ENCODE assay signal across 8 mouse cellular contexts in the genomic region with DNA sequence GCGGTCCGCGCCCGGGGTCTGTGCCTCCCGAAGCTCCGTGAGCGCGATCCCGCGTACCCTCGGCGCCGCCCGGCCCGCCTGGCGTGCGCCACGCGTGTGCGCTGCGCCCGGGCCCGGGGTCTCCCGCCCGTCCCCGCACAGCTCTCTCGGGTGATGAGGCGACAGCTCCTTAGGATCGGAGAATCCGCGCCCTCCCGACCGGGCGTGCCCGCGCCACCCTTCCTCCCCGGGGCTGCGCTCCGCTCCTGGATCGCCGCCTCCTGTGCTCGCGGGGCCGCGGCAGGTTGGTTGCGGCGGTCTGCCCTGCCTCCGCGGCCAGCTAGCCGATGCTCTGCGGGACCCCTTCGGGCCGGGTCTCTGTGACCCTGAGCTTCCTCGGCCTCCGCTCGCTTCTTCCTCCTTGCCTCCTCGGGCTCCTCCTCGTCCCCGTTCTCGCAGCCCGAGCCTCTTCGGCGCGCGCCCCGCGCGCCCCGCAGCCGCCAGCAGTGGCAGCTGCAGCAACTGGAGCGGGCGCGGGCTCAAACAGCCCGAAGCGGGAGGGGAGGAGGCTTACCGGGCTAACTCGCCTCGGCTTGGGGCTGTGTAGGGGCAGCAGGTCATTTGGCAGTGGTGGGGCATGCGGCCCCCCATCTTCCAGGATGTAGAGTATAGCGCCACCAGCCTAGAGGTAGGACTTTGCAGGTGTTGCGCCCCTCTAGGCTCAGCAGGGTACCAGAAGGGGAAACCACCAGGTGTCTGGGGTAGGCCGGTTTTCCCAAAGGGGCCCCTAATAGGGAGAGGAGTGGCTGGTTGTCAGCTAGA. TPM values are rescaled to one million over a fixed set of nuclear protein-coding genes. Genes with fewer than 3 reads are reported as not detected.
DNase-seq lines count a peak whose midpoint lies in the region; ATAC-seq and TF ChIP-seq lines count a peak whose summit lies in the region.

No protein-coding gene starts in this region.

- H3K4me2 ChIP-seq in hindbrain, postnatal 0 days (ENCODE audit: low read depth, low read length) = peak overlapping the region; percentile 81
- peak overlapping the region; percentile 76 for H3K4me2 ChIP-seq in midbrain, embryonic 16.5 days (ENCODE audit: low read length)

- TF ChIP-seq POLR2A in cerebellum, adult 2 months (IDR thresholded peaks at IDR 0.05; ENCODE audit: borderline replicate concordance, insufficient read depth, low read length) = no peak
- TF ChIP-seq POLR2A in testis, adult 2 months (IDR thresholded peaks at IDR 0.05; ENCODE audit: control insufficient read depth, low read depth, low read length) = no peak

- H3K27me3 ChIP-seq in cerebellum, adult 2 months (ENCODE audit: control insufficient read depth, insufficient read depth, low read length) = peaks cover 3% of the 10 kb centered on the region; the same call in 1 of the 2 replicates
- no peaks in the 10 kb centered on the region for H3K27me3 ChIP-seq in hindbrain, postnatal 0 days (ENCODE audit: insufficient read depth, low read length)
- H3K27me3 ChIP-seq in midbrain, embryonic 16.5 days (ENCODE audit: control insufficient read depth, insufficient read depth, low read depth, low read length) = peaks cover 8% of the 10 kb centered on the region
- H3K27me3 ChIP-seq in testis, adult 2 months (ENCODE audit: control insufficient read depth, insufficient read depth, low read length) = no peaks in the 10 kb centered on the region; the same call in 1 of the 2 replicates

- ATAC-seq in hindbrain, postnatal 0 days = peak; percentile 79
- ATAC-seq in midbrain, embryonic 16.5 days = peak; percentile 77
- ATAC-seq in megakaryocyte progenitor cell, adult 5-6 weeks (replicated peaks; ENCODE audit: poor library complexity) = no peak

- H3K27ac ChIP-seq in cerebellum, adult 2 months (ENCODE audit: insufficient read depth, low read length) = no peak overlapping the region
- peak overlapping the region; percentile 87 for H3K27ac ChIP-seq in hindbrain, postnatal 0 days
- peak overlapping the region; percentile 96 for H3K27ac ChIP-seq in midbrain, embryonic 16.5 days (ENCODE audit: low read length)
- H3K27ac ChIP-seq in testis, adult 2 months (ENCODE audit: control insufficient read depth, insufficient read depth, low read depth, low read length) = no peak overlapping the region

- H3K9me3 ChIP-seq in hindbrain, postnatal 0 days (ENCODE audit: low read length) = no peaks in the 10 kb centered on the region
- no peaks in the 10 kb centered on the region for H3K9me3 ChIP-seq in midbrain, embryonic 16.5 days (replicated peaks; ENCODE audit: control insufficient read depth, low read length, poor library complexity, severe bottlenecking)

- no peak for TF ChIP-seq CTCF in cerebellum, adult 2 months (IDR thresholded peaks at IDR 0.05; ENCODE audit: borderline replicate concordance, insufficient read depth, low read depth, low read length)
- peak; percentile 67 for TF ChIP-seq CTCF in hindbrain, postnatal 0 days (IDR thresholded peaks at IDR 0.05; ENCODE audit: low read depth)
- TF ChIP-seq CTCF in testis, adult 2 months (IDR thresholded peaks at IDR 0.05; ENCODE audit: control insufficient read depth, insufficient read depth, insufficient replicate concordance, low read depth, low read length) = no peak

- under 1% methylated on average over 75 of the region's 82 CpGs for WGBS in cerebellum, adult 2 months
- under 1% methylated on average over 64 of the region's 82 CpGs for WGBS in hindbrain, postnatal 0 days
- 0% methylated on average over 56 of the region's 82 CpGs for WGBS in midbrain, embryonic 16.5 days

- H3K4me1 ChIP-seq in cerebellum, adult 2 months (ENCODE audit: control insufficient read depth, insufficient read depth, low read length) = peaks cover 4% of the 10 kb centered on the region; the same call in 1 of the 2 replicates
- H3K4me1 ChIP-seq in hindbrain, postnatal 0 days (ENCODE audit: insufficient read depth, low read length) = peaks cover 16% of the 10 kb centered on the region; the same call in 1 of the 2 replicates
- peaks cover 19% of the 10 kb centered on the region for H3K4me1 ChIP-seq in midbrain, embryonic 16.5 days (ENCODE audit: control insufficient read depth, insufficient read depth, low read length)
- H3K4me1 ChIP-seq in testis, adult 2 months (ENCODE audit: control insufficient read depth, insufficient read depth, low read length) = peaks cover 11% of the 10 kb centered on the region

- H3K36me3 ChIP-seq in hindbrain, postnatal 0 days (ENCODE audit: insufficient read depth, low read length) = no peaks in the 10 kb centered on the region
- no peaks in the 10 kb centered on the region for H3K36me3 ChIP-seq in midbrain, embryonic 16.5 days (ENCODE audit: control insufficient read depth, insufficient read depth, low read length)
- no peaks in the 10 kb centered on the region for H3K36me3 ChIP-seq in testis, adult 2 months (ENCODE audit: control insufficient read depth, insufficient read depth, low read length)

- peak; percentile 76 to 89 for DNase-seq in adrenal gland, adult (ENCODE audit: inconsistent age in 2 of 2, low spot score in 1 of 2)
- DNase-seq in cerebellum, adult 2 months = peak; percentile 29 to 48
- DNase-seq in forelimb bud, embryonic 11.5 days (ENCODE audit: low read depth, low spot score) = peak; percentile 25
- peak; percentile 78 for DNase-seq in hindbrain, postnatal 0 days (ENCODE audit: low spot score)
- peak; percentile 43 to 54 for DNase-seq in left cerebral cortex, postnatal 14 days (ENCODE audit: low spot score in 2 of 2)

- peak overlapping the region; percentile 87 for H3K9ac ChIP-seq in hindbrain, postnatal 0 days (replicated peaks; ENCODE audit: low read length)
- H3K9ac ChIP-seq in midbrain, embryonic 16.5 days (ENCODE audit: low read depth, low read length) = peak overlapping the region; percentile 97

- peak overlapping the region; percentile 28 for H3K4me3 ChIP-seq in cerebellum, adult 2 months (replicated peaks; ENCODE audit: insufficient read depth, low read depth, low read length)
- H3K4me3 ChIP-seq in hindbrain, postnatal 0 days (ENCODE audit: low read length) = peak overlapping the region; percentile 76
- peak overlapping the region; percentile 89 for H3K4me3 ChIP-seq in midbrain, embryonic 16.5 days (ENCODE audit: low read depth, low read length)
- peak overlapping the region; percentile 58 for H3K4me3 ChIP-seq in testis, adult 2 months (ENCODE audit: control insufficient read depth, low read depth, low read length)

- intact Hi-C loops in left cerebral cortex, postnatal 14 days (cut with DNase I) = loop anchor here (2.0 to 5.0 kb wide), 2 partner anchors 112 to 422 kb away; no protein-coding TSS in a partner anchor

RNA-seq across cellular contexts. Expression of gene Kcnma1, which starts 9.6 kb away (rescaled TPM):
- 40.4 and 45.6 TPM in 2 replicates for polyA plus RNA-seq in cerebellum, adult 2 months (2012; rRNA removed)
- 36.1 and 36.8 TPM in 2 replicates for total RNA-seq in hindbrain, postnatal 0 days (2014; rRNA removed)
- 15.9 and 16.5 TPM in 2 replicates for polyA plus RNA-seq in hindbrain, postnatal 0 days (2015; fragmentation: Nextera tagmentation; extraction: Ambion mirVana)
- 100 to 1,000 TPM; 164 to 187 TPM for total RNA-seq in left cerebral cortex, postnatal 14 days (2021)
- polyA plus RNA-seq in midbrain, embryonic 16.5 days (2015; fragmentation: Nextera tagmentation; extraction: Ambion mirVana) = 18.4 and 23.9 TPM in 2 replicates
- polyA plus RNA-seq in testis, adult 2 months (2012; rRNA removed) = 2.9 and 3.0 TPM in 2 replicates
- not detected in 2 replicates for total RNA-seq in megakaryocyte progenitor cell, adult 5-6 weeks (2015)
- total RNA-seq in megakaryocyte progenitor cell, adult 5-6 weeks (2017) = not detected in 2 replicates

Comparison
In these comparisons a context has a peak if more than half of its experiments do, and no peak if none do; other contexts are left out.
1. DNase-seq: peak in every context shown above with its lines; median percentile 82 in adrenal gland, adult; 78 in hindbrain, postnatal 0 days; 48 in left cerebral cortex, postnatal 14 days; 38 in cerebellum, adult 2 months; 25 in forelimb bud, embryonic 11.5 days.
2. H3K27ac ChIP-seq: peak in hindbrain, postnatal 0 days (single experiment) and midbrain, embryonic 16.5 days (single experiment); none in cerebellum, adult 2 months (single experiment) and testis, adult 2 months (single experiment).
3. H3K4me3 ChIP-seq: peak in every context shown above with its lines; median percentile 89 in midbrain, embryonic 16.5 days; 76 in hindbrain, postnatal 0 days; 58 in testis, adult 2 months; 28 in cerebellum, adult 2 months.